Comparison of ENCODE assay signal across 17 mouse cellular contexts in the genomic region with DNA sequence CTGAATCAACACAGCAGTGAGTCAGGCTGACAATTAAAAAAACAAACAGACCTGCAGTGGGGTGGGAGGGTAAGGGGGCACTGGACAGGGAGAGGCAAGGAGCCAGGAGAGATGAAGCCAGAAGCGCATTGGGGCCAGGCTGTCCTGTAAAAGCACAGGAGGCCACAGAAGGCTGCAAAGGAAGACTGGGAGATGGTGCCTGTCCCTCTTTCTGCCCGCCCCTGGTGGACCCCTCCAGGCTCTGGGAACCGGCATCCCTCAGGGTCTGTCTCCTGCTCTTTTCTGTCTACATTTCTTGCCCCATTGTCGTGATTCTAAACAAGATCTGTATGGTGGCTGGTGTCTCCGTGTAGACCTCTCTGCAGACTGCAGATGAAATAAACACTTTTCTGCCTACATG.
"Had no signal": no experiment of that assay in that cellular context is flagged by ENCODE, and none has a peak within 500 bp of the region (broad histone marks: within the 10 kb centered on the region; RNA-seq: fewer than 3 reads in every experiment).

No protein-coding gene starts in this region.

- H3K27ac ChIP-seq: liver, embryonic 15.5 days; lung, embryonic 15.5 days; macrophage; neural tube, embryonic 12.5 days; stomach, embryonic 15.5 days; stomach, postnatal 0 days had no signal

- H3K4me1 ChIP-seq: neural tube, embryonic 12.5 days; stomach, embryonic 15.5 days had no signal

- H3K27me3 ChIP-seq: megakaryocyte, embryonic 14.5 days; neural tube, embryonic 12.5 days; stomach, embryonic 15.5 days had no signal

- H3K9me3 ChIP-seq: liver, embryonic 15.5 days; lung, embryonic 15.5 days; megakaryocyte, embryonic 14.5 days; neural tube, embryonic 12.5 days; stomach, embryonic 15.5 days had no signal

- H3K9ac ChIP-seq: liver, embryonic 15.5 days; liver, postnatal 0 days; lung, embryonic 15.5 days; neural tube, embryonic 12.5 days; stomach, embryonic 15.5 days had no signal

- H3K4me2 ChIP-seq: liver, embryonic 15.5 days; lung, embryonic 15.5 days; midbrain, embryonic 11.5 days; neural tube, embryonic 12.5 days; stomach, embryonic 15.5 days had no signal

- DNase-seq: liver, postnatal 0 days; lung, adult 2 months; lung, postnatal 14 days; lung, postnatal 36 days; midbrain, embryonic 14.5 days; right cerebral cortex, postnatal 14 days; thymus, adult 2 months; thymus, postnatal 25 days; thymus, postnatal 4 days had no signal

- H3K36me3 ChIP-seq: liver, embryonic 15.5 days; lung, embryonic 15.5 days; neural tube, embryonic 12.5 days; stomach, embryonic 15.5 days had no signal

- H3K4me3 ChIP-seq: liver, embryonic 15.5 days; lung, embryonic 15.5 days; megakaryocyte, embryonic 14.5 days; neural tube, embryonic 12.5 days; stomach, embryonic 15.5 days had no signal
